Mouse (Mus musculus) testis, adult 2 months (tissue): ENCODE measurements at regions not wholly inside any gene's neighbourhood (a gene's known extent, or its start where the extent isn't known, plus 50 kb on each side); places are given as distances from the start of the nearest gene placed in this dataset.

ENCODE experiments used
- CTCF ChIP-seq: fragments of 200-500 bp; IDR thresholded peaks from 2 replicates; pipeline ENCODE4 v1.5.1; 2012; ENCODE audit warnings: low read depth, mild to moderate bottlenecking, inconsistent platforms, low read length, moderate library complexity; ENCODE audit not compliant: control insufficient read depth, insufficient read depth, insufficient replicate concordance
- POLR2A ChIP-seq: fragments of 200-500 bp; IDR thresholded peaks from 2 replicates; pipeline ENCODE4 v1.6.1; 2012; ENCODE audit warnings: low read depth, mild to moderate bottlenecking, inconsistent platforms, low read length, moderate library complexity; ENCODE audit not compliant: control insufficient read depth

GRCm38 (mm10) chr1:165054245-165054644, 106.3 kb downstream of the Tbx19 start:
- TF ChIP-seq POLR2A: no peak
- no peak for TF ChIP-seq CTCF
